Mouse (Mus musculus) heart, embryonic 11.5 days (tissue): ENCODE results near the gene Fam83e. TPM values are rescaled to one million over a fixed set of nuclear protein-coding genes. Genes with fewer than 3 reads are reported as not detected.

Experiments used
- ATAC-seq: fragments of 200-750 bp; cut with Nextera tagmentation; replicated peaks from 2 replicates; pipeline ENCODE4 v1.8.0; 2017; ENCODE audit warnings: moderate library complexity; ENCODE audit not compliant: insufficient number of reproducible peaks, low FRiP score, low TSS enrichment
- H3K27ac ChIP-seq: fragments of 300-500 bp; sonication (generic); 2 replicates; pipeline ENCODE4 v1.5.1; 2014; ENCODE audit warnings: mild to moderate bottlenecking, low read depth, low read length
- H3K27me3 ChIP-seq: fragments of 300-500 bp; sonication (generic); 2 replicates; pipeline ENCODE4 v1.6.1; 2014; ENCODE audit warnings: mild to moderate bottlenecking, low read length, mixed read lengths; ENCODE audit not compliant: control insufficient read depth, insufficient read depth
- H3K36me3 ChIP-seq: fragments of 300-500 bp; sonication (generic); 2 replicates; pipeline ENCODE4 v1.6.1; 2014; ENCODE audit warnings: mild to moderate bottlenecking, low read length, moderate library complexity, mixed read lengths; ENCODE audit not compliant: control insufficient read depth, insufficient read depth
- H3K4me1 ChIP-seq: fragments of 300-500 bp; sonication (generic); 2 replicates; pipeline ENCODE4 v1.6.1; 2014; ENCODE audit warnings: low read length; ENCODE audit not compliant: control insufficient read depth, insufficient read depth
- H3K4me2 ChIP-seq: fragments of 300-500 bp; sonication (generic); 2 replicates; pipeline ENCODE4 v1.6.1; 2014; ENCODE audit warnings: mild to moderate bottlenecking, moderate library complexity
- H3K4me3 ChIP-seq: fragments of 300-500 bp; sonication (generic); 2 replicates; pipeline ENCODE4 v1.5.1; 2014; ENCODE audit warnings: low read depth, low read length
- H3K9ac ChIP-seq: fragments of 300-500 bp; sonication (generic); 2 replicates; pipeline ENCODE4 v1.6.1; 2014; ENCODE audit warnings: mild to moderate bottlenecking, low read depth, low read length, moderate library complexity
- H3K9me3 ChIP-seq: fragments of 300-500 bp; sonication (generic); replicated peaks from 2 replicates; pipeline ENCODE4 v1.6.1; 2016; ENCODE audit warnings: low read length; ENCODE audit not compliant: control insufficient read depth
- WGBS: fragments of 180-500 bp; shearing (Covaris S2); extraction: QIAGEN DNeasy Blood & Tissue Kit; methylation state at CpG from one replicate; pipeline ENCODE4 v1.1.7; 2014; ENCODE audit not compliant: insufficient replicate concordance; 5-methylcytosine and 5-hydroxymethylcytosine counted together
- polyA plus RNA-seq: library from polyadenylated mRNA; unstranded; fragments of >200 nt; fragmentation: Nextera tagmentation; extraction: Ambion mirVana; gene quantifications from 2 replicates; pipeline ENCODE4 v1.2.1, GENCODE M21; 2014

Fam83e gene
- polyA plus RNA-seq, 1 experiment from 2014 or later = 0.67 TPM

- Histone ChIP-seq H3K4me2 (peak within 1 kb of the TSS; percentile 97), H3K4me1 (peaks cover 41% of the 10 kb centered on the region), H3K9ac (peak within 1 kb of the TSS; percentile 86), H3K4me3 (peak within 1 kb of the TSS; percentile 71), H3K27ac (peak within 1 kb of the TSS; percentile 79), H3K27me3 (peaks cover 8% of the 10 kb centered on the region), H3K36me3 (no peaks in the 10 kb centered on the region), H3K9me3 (no peaks in the 10 kb centered on the region)
- peak; percentile 85 for ATAC-seq
- under 1% methylated on average over 35 of the region's 36 CpGs for WGBS
Measured at GRCm38 (mm10) chr7:45704730-45705442, 16.1 kb upstream of the Fam83e start, which contains the start of gene Dbp. TSS of gene Dbp (plus strand) at chr7:45705088.

GRCm38 (mm10) chr7:45705443-45705864, 15.6 kb upstream of the Fam83e start:
- Histone ChIP-seq H3K27me3 (peaks cover 3% of the 10 kb centered on the region), H3K27ac (peak overlapping the region; percentile 79), H3K4me3 (peak overlapping the region; percentile 71), H3K4me1 (peaks cover 35% of the 10 kb centered on the region), H3K4me2 (peak overlapping the region; percentile 97), H3K9me3 (no peaks in the 10 kb centered on the region), H3K9ac (peak overlapping the region; percentile 62), H3K36me3 (peaks cover under 1% of the 10 kb centered on the region; the same call in 1 of the 2 replicates)
- no peak for ATAC-seq
- WGBS = under 1% methylated on average over 21 of the region's 21 CpGs

GRCm38 (mm10) chr7:45705873-45706281, 15.1 kb upstream of the Fam83e start:
- peak overlapping the region; percentile 79 for H3K27ac ChIP-seq
- ATAC-seq = 0 out of 2 replicates have a peak, but pooled peaks have one; percentile 20
- H3K36me3 ChIP-seq = peaks cover 3% of the 10 kb centered on the region; the same call in 1 of the 2 replicates
- H3K27me3 ChIP-seq = no peaks in the 10 kb centered on the region
- peak overlapping the region; percentile 71 for H3K4me3 ChIP-seq
- no peaks in the 10 kb centered on the region for H3K9me3 ChIP-seq
- peak overlapping the region; percentile 97 for H3K4me2 ChIP-seq
- peak overlapping the region; percentile 86 for H3K9ac ChIP-seq
- WGBS = under 1% methylated on average over 7 of the region's 7 CpGs
- peaks cover 33% of the 10 kb centered on the region for H3K4me1 ChIP-seq

GRCm38 (mm10) chr7:45706721-45707241, 14.2 kb upstream of the Fam83e start:
- Histone ChIP-seq H3K9ac (peak overlapping the region; percentile 86), H3K27ac (peak overlapping the region; percentile 77), H3K4me3 (peak overlapping the region; percentile 71), H3K4me1 (peaks cover 33% of the 10 kb centered on the region), H3K36me3 (peaks cover 6% of the 10 kb centered on the region), H3K9me3 (no peaks in the 10 kb centered on the region), H3K27me3 (no peaks in the 10 kb centered on the region), H3K4me2 (peak overlapping the region; percentile 97)
- 3% methylated on average over 45 of the region's 45 CpGs for WGBS
- ATAC-seq = peak; percentile 29; the same call in 1 of the 2 replicates

DNA sequence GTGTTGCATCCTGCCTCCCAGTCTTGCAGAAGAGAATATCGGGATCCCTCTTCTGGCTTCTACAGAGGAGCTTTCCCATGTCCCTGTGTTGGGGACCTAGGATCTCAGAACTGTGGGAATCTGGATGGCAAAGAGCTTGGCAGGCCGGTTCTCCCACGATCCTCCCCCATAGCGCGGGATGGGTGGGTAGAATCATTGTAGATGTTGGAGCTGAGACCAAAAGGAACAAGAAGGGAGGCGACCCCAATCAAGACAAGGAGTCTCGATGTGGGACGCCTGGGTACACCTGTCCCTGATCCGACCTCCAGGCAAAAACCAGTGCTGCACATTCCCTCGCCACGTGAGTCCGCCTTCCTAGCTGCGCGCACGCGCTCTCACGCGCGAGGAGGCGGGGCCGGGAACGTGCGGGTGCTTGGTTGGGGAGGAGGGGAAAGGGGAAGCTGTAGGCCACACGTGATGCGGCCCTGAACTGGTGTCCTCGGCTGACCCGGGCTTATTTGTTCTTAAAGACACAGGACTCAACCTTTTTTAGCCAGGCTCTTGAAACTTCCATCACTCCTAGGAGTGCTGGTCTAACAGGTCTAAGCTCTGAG, 13.5 kb upstream of the Fam83e start:
- 0% methylated on average over 27 of the region's 27 CpGs for WGBS
- peak overlapping the region; percentile 71 for H3K4me3 ChIP-seq
- peak overlapping the region; percentile 97 for H3K4me2 ChIP-seq
- H3K27ac ChIP-seq = peak overlapping the region; percentile 77
- H3K27me3 ChIP-seq = no peaks in the 10 kb centered on the region
- peaks cover 33% of the 10 kb centered on the region for H3K4me1 ChIP-seq
- peaks cover 13% of the 10 kb centered on the region for H3K36me3 ChIP-seq
- H3K9me3 ChIP-seq = no peaks in the 10 kb centered on the region
- H3K9ac ChIP-seq = peak overlapping the region; percentile 47; the same call in 1 of the 2 replicates
- no peak for ATAC-seq

GRCm38 (mm10) chr7:45708221-45708761, 12.7 kb upstream of the Fam83e start:
- Histone ChIP-seq H3K4me2 (peak overlapping the region; percentile 97), H3K27me3 (no peaks in the 10 kb centered on the region), H3K27ac (no peak overlapping the region), H3K9ac (no peak overlapping the region; the same call in 1 of the 2 replicates), H3K36me3 (peaks cover 22% of the 10 kb centered on the region), H3K4me3 (no peak overlapping the region), H3K9me3 (no peaks in the 10 kb centered on the region), H3K4me1 (peaks cover 33% of the 10 kb centered on the region)
- WGBS = 43% methylated on average over 13 of the region's 13 CpGs
- ATAC-seq = no peak

DNA sequence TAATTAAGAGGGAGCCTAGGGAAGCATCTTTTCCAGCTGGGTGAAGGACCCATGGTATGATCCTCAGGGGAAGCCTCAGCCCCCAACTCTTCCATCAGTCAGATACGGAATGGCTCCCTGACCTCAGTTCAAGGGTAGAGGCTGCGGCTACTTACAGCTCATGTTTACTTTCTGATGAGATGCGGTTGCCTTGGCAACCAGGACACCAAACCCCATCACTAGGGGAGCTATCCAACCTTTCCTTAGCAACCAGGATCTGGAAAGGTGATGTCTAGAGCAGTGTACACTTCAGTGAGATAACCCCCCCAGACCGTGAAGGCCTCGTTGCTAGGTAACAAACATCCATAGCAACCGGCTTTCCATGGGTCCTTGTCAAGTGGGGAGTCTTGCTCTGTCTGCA, 12.0 kb upstream of the Fam83e start:
- Histone ChIP-seq H3K4me3 (no peak overlapping the region), H3K27me3 (no peaks in the 10 kb centered on the region), H3K27ac (no peak overlapping the region), H3K9me3 (no peaks in the 10 kb centered on the region), H3K4me2 (no peak overlapping the region), H3K9ac (no peak overlapping the region), H3K4me1 (peaks cover 29% of the 10 kb centered on the region), H3K36me3 (peaks cover 23% of the 10 kb centered on the region)
- 46% methylated on average over 6 of the region's 6 CpGs for WGBS
- no peak for ATAC-seq

DNA sequence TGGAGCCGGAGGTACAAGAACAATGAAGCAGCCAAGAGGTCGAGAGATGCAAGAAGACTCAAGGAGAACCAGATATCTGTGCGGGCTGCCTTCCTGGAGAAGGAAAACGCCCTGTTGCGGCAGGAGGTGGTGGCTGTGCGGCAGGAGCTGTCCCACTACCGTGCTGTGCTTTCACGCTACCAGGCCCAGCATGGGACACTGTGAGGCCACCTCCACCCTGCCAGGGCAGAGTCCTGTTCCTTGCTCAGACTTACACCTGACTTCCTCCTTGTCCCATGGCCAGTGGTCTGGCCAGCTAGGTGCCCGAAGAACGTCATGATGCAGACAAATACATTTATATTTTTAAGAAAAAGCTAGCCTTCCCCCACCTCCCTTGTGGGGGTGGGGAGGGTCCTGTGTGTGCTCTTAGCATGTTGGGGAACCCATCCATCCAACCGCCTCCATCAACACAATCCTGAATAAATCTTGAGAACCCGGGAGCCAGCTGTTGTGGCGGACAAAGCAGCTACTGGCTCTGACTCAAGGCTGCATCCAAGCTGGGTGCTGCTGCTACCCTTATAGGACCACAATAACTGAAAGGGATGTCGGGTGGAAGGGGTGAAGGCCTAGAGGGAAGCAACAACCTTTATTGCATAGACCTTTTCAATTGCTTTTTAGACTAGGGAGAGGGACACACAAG, 11.2 kb upstream of the Fam83e start:
- Histone ChIP-seq H3K4me3 (no peak overlapping the region), H3K27me3 (no peaks in the 10 kb centered on the region), H3K36me3 (peaks cover 23% of the 10 kb centered on the region), H3K9me3 (no peaks in the 10 kb centered on the region), H3K27ac (no peak overlapping the region), H3K4me2 (no peak overlapping the region), H3K4me1 (peaks cover 34% of the 10 kb centered on the region), H3K9ac (no peak overlapping the region)
- ATAC-seq = no peak
- WGBS = 76% methylated on average over 14 of the region's 14 CpGs
